Mouse (Mus musculus) ES-E14 (cell line): Measurements from ENCODE around the gene Zmynd10. TPM values are rescaled to one million over a fixed set of nuclear protein-coding genes. Genes with fewer than 3 reads are reported as not detected.

Experiments used
- DNase-seq: peaks from one replicate; pipeline ENCODE4 v3.0.0-alpha.2; 2013; ENCODE audit warnings: low read depth, low spot score
- H3K27ac ChIP-seq: 2 replicates; pipeline ENCODE4 v1.5.1; 2012; ENCODE audit warnings: low read depth, mild to moderate bottlenecking, low read length, moderate library complexity, mixed read lengths; ENCODE audit not compliant: poor library complexity, insufficient read depth, severe bottlenecking
- H3K36me3 ChIP-seq: 2 replicates; pipeline ENCODE4 v1.6.1; 2012; ENCODE audit warnings: mild to moderate bottlenecking, low read length, moderate library complexity, mixed read lengths; ENCODE audit not compliant: control insufficient read depth, poor library complexity, insufficient read depth, severe bottlenecking
- H3K4me1 ChIP-seq, 2 experiments: fragments of 150-350 bp in 1 of 2; sonication (generic) in 1 of 2; 2 replicates each; pipeline ENCODE4 v1.6.1; 2012; ENCODE audit warnings: low read length in 2 of 2, mild to moderate bottlenecking in 1 of 2, mixed read lengths in 1 of 2; ENCODE audit not compliant: control insufficient read depth in 2 of 2, insufficient read depth in 2 of 2, poor library complexity in 1 of 2
- H3K4me3 ChIP-seq, 2 experiments: fragments of 150-350 bp in 1 of 2; sonication (generic) in 1 of 2; 2 replicates each; pipeline ENCODE4 v1.5.1; 2012; ENCODE audit warnings: low read length in 2 of 2, low read depth in 1 of 2, mild to moderate bottlenecking in 1 of 2, mixed read lengths in 1 of 2; ENCODE audit not compliant: insufficient read depth in 1 of 2, poor library complexity in 1 of 2, severe bottlenecking in 1 of 2
- H3K9ac ChIP-seq: 2 replicates; pipeline ENCODE4 v1.6.1; 2012; ENCODE audit warnings: low read depth, mild to moderate bottlenecking, low read length, mixed read lengths; ENCODE audit not compliant: poor library complexity, insufficient read depth, severe bottlenecking
- H3K9me3 ChIP-seq: fragments of 150-350 bp; sonication (generic); 2 replicates; pipeline ENCODE4 v1.6.1; 2012; ENCODE audit warnings: low read depth, mild to moderate bottlenecking, low read length; ENCODE audit not compliant: control insufficient read depth, insufficient read depth
- CHD2 ChIP-seq: IDR thresholded peaks from 2 replicates; pipeline ENCODE4 v1.6.1; 2014; ENCODE audit warnings: mild to moderate bottlenecking, low read depth, low read length, inconsistent platforms
- HCFC1 ChIP-seq: IDR thresholded peaks from 2 replicates; pipeline ENCODE4 v1.6.1; 2012; ENCODE audit warnings: low read length, inconsistent platforms, borderline replicate concordance; ENCODE audit not compliant: insufficient read depth
- MAFK ChIP-seq: IDR thresholded peaks from 2 replicates; pipeline ENCODE4 v1.6.1; 2014; ENCODE audit warnings: mild to moderate bottlenecking, low read depth, low read length, inconsistent platforms; ENCODE audit not compliant: insufficient read depth
- ZC3H11A ChIP-seq: IDR thresholded peaks from 2 replicates; pipeline ENCODE4 v1.6.1; 2012; ENCODE audit warnings: low read depth, mild to moderate bottlenecking, inconsistent platforms, low read length, borderline replicate concordance
- ZNF384 ChIP-seq: IDR thresholded peaks from 2 replicates; pipeline ENCODE4 v1.6.1; 2012; ENCODE audit warnings: low read depth, low read length, inconsistent platforms
- in situ Hi-C, 2 experiments: fragments of 600-800 bp; cut with MboI; formaldehyde crosslinking; loops; one replicate each; pipeline ENCODE4 v1.15.1; 2025; ENCODE audit warnings: low sequenced_read_pairs in 2 of 2, inconsistent platforms in 1 of 2; ENCODE audit not compliant: unreplicated experiment in 2 of 2
- total RNA-seq: library from RNA; depleted of rRNA; stranded (reverse); fragments of 300-350 nt; gene quantifications from 2 replicates; pipeline ENCODE4 v1.2.3, GENCODE M21; 2012

The Zmynd10 gene
- total RNA-seq, 1 experiment, result 0.49 TPM

GRCm38 (mm10) chr9:107522400-107522711 is 24.7 kb upstream of the Zmynd10 start:
- no peak for TF ChIP-seq CHD2
- no peak for TF ChIP-seq ZC3H11A
- no peak for TF ChIP-seq MAFK
- no peak for TF ChIP-seq HCFC1
- TF ChIP-seq ZNF384, result no peak
- no peak for DNase-seq
- Histone ChIP-seq H3K36me3 (no peaks in the 10 kb centered on the region), H3K4me3 (peak overlapping the region; percentile 24 to 44; a peak in 3 of 4 replicates), H3K27ac (no peak overlapping the region), H3K9ac (peak overlapping the region; percentile 36; the same call in 1 of the 2 replicates), H3K4me1 (peaks cover 5 to 28% of the 10 kb centered on the region in 2 experiments), H3K9me3 (no peaks in the 10 kb centered on the region)
- in situ Hi-C loops, result no loop called here

- DNase-seq, result peak; percentile 77
- Histone ChIP-seq H3K4me1 (peaks cover 6 to 17% of the 10 kb centered on the region in 2 experiments), H3K27ac (no peak overlapping the region), H3K9ac (peak overlapping the region; percentile 21; the same call in 1 of the 2 replicates), H3K36me3 (no peaks in the 10 kb centered on the region), H3K9me3 (no peaks in the 10 kb centered on the region), H3K4me3 (peak overlapping the region; percentile 66 to 73)
- in situ Hi-C loops, result no loop called here
- TF ChIP-seq HCFC1 (0 out of 2 replicates have a peak, but pooled peaks have one; percentile 21), ZNF384 (no peak), ZC3H11A (no peak)
Observed at GRCm38 (mm10) chr9:107526198-107527026, 20.7 kb upstream of the Zmynd10 start.

GRCm38 (mm10) chr9:107533791-107534407 is 13.2 kb upstream of the Zmynd10 start, which contains the start of gene Tmem115:
Tmem115 (plus strand) TSS chr9:107533945.
- H3K9me3 ChIP-seq, result no peaks in the 10 kb centered on the region
- in situ Hi-C loops, result no loop called here
- DNase-seq, result peak; percentile 95
- TF ChIP-seq MAFK (no peak), CHD2 (peak; percentile 55; the same call in 1 of the 2 replicates), HCFC1 (peak; percentile 100), ZNF384 (no peak), ZC3H11A (no peak)
- H3K4me1 ChIP-seq, result peaks cover 4 to 8% of the 10 kb centered on the region in 2 experiments; a peak in 2 of 4 replicates
- no peak within 1 kb of the TSS for H3K27ac ChIP-seq
- peak within 1 kb of the TSS; percentile 89 for H3K9ac ChIP-seq
- H3K4me3 ChIP-seq, result peak within 1 kb of the TSS; percentile 83 to 89
- H3K36me3 ChIP-seq, result peaks cover 17% of the 10 kb centered on the region

- in situ Hi-C loops, result no loop called here
- Histone ChIP-seq H3K4me3 (peak overlapping the region; percentile 83 to 89), H3K27ac (no peak overlapping the region), H3K9me3 (no peaks in the 10 kb centered on the region), H3K36me3 (peaks cover 18% of the 10 kb centered on the region), H3K9ac (peak overlapping the region; percentile 89), H3K4me1 (peaks cover 4 to 8% of the 10 kb centered on the region in 2 experiments; a peak in 2 of 4 replicates)
- DNase-seq, result no peak
- TF ChIP-seq HCFC1 (no peak), ZNF384 (no peak), CHD2 (no peak), ZC3H11A (no peak), MAFK (no peak)
Observed at GRCm38 (mm10) chr9:107534408-107535202, 12.5 kb upstream of the Zmynd10 start.
